Mouse (Mus musculus): ENCODE data around the gene Plpp7. TPM values are rescaled to one million over a fixed set of nuclear protein-coding genes. Genes with fewer than 3 reads are reported as not detected.

The Plpp7 gene
- total and polyA plus RNA-seq, 3 experiments, result 0.25 TPM; not detected in 2

DNA sequence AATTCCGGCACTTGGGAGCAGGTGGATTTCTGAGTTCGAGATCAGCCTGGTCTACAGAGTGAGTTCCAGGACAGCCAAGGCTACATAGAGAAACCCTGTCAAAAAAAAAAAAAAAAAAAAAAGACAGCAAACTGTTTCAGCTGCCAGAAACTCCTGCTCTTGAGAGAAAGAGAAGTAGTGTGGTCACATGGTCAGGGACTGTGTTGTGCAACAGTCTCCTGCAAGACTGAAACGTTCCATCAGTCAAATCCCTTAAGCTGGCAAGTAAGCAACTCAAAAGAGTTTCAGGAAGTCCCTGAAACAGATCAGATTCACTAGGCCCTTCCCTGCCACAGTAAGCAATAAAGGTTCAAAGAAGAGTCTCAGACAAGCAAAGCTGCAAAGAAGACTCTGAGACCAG lies 5.7 kb upstream of the Plpp7 start:
- in situ Hi-C loops (cut with MboI; ENCODE audit: low pct_ligation_motif_present, low pct_unique_long_range_greater_than_20kb, low sequenced_read_pairs) (no loop called here), dilution Hi-C loops (cut with MboI; ENCODE audit: extremely low pct_ligation_motif_present, extremely low pct_unique_long_range_greater_than_20kb, low sequenced_read_pairs) (no loop called here)
- DNase-seq (ENCODE audit: extremely low read depth), result no peak
- Histone ChIP-seq H3K36me3 (replicated peaks in 1 of 2; ENCODE audit: control insufficient read depth in 1 of 2, insufficient read depth in 1 of 2, low read length in 1 of 2) (no peaks in the 10 kb centered on the region), H3K9ac (ENCODE audit: insufficient read depth, low read depth) (no peak overlapping the region), H3K79me2 (replicated peaks; ENCODE audit: control insufficient read depth, extremely low read depth, insufficient read depth, poor library complexity, severe bottlenecking) (no peaks in the 10 kb centered on the region), H3K27ac (ENCODE audit: insufficient read depth, low read depth) (no peak overlapping the region), H3K4me2 (ENCODE audit: insufficient read depth, low read depth, poor library complexity, severe bottlenecking) (no peak overlapping the region), H3K27me3 (replicated peaks) (peaks cover 57% of the 10 kb centered on the region), H3K4me1 (ENCODE audit: control insufficient read depth in 1 of 2, insufficient read depth in 2 of 2) (no peaks in the 10 kb centered on the region), H3K9me3 (replicated peaks; ENCODE audit: low read length) (peaks cover 7% of the 10 kb centered on the region), H3K4me3 (replicated peaks in 1 of 3; ENCODE audit: low read depth in 2 of 3, low read length in 2 of 3, poor library complexity in 1 of 3) (no peak overlapping the region)
- TF ChIP-seq E2F4 (IDR thresholded peaks at IDR 0.05; ENCODE audit: insufficient replicate concordance, low read depth, low read length) (no peak), ELF1 (IDR thresholded peaks at IDR 0.05; ENCODE audit: low read depth, low read length) (no peak), GABPA (IDR thresholded peaks at IDR 0.05; ENCODE audit: insufficient replicate concordance, low read depth, low read length) (no peak), MXI1 (IDR thresholded peaks at IDR 0.05; ENCODE audit: low read depth, low read length) (no peak), HCFC1 (IDR thresholded peaks at IDR 0.05; ENCODE audit: low read depth, low read length) (no peak), NRF1 (IDR thresholded peaks at IDR 0.05; ENCODE audit: low read depth, low read length) (no peak), ZC3H11A (IDR thresholded peaks at IDR 0.05; ENCODE audit: low read depth, low read length) (no peak), MEF2A (IDR thresholded peaks at IDR 0.05; ENCODE audit: borderline replicate concordance, low read depth, low read length) (no peak), MAFK (IDR thresholded peaks at IDR 0.05; ENCODE audit: insufficient replicate concordance, low read length) (no peak), RCOR1 (conservative IDR thresholded peaks at IDR 0.05; ENCODE audit: low read depth, low read length) (no peak)

DNA sequence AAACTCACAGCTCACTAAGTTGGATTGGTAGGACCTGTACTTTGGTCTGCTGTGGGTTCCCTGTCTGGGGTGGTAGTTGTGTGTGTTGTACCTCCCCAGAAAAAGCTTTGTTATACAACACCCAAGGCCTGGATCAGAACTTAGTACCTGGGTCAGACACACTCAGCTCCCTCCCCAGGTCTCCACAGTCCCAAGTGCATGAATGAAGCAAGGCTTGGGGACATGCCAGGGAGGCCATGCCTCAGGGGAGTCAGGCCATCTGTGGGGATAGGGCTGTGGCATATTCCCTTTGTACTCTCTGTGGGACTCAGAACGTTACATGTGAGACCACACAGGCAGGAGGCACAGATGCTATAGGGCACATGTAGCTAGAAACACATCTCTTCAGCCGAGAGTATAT lies 5.2 kb upstream of the Plpp7 start:
- DNase-seq (ENCODE audit: extremely low read depth), result no peak
- H3K4me3 ChIP-seq (replicated peaks in 1 of 3; ENCODE audit: low read depth in 2 of 3, low read length in 2 of 3, poor library complexity in 1 of 3), result no peak overlapping the region
- H3K9me3 ChIP-seq (replicated peaks; ENCODE audit: low read length), result peaks cover 7% of the 10 kb centered on the region
- no peak for TF ChIP-seq RCOR1 (conservative IDR thresholded peaks at IDR 0.05; ENCODE audit: low read depth, low read length)
- no peak for TF ChIP-seq JUND (conservative IDR thresholded peaks at IDR 0.05; ENCODE audit: low read depth, low read length)
- no peak for TF ChIP-seq USF2 (conservative IDR thresholded peaks at IDR 0.05; ENCODE audit: low read depth, low read length)
- no peak for TF ChIP-seq EP300 (IDR thresholded peaks at IDR 0.05; ENCODE audit: low read length)
- no peak for TF ChIP-seq CHD1 (IDR thresholded peaks at IDR 0.05; ENCODE audit: low read depth, low read length)
- no peak for TF ChIP-seq TBP (conservative IDR thresholded peaks at IDR 0.05; ENCODE audit: low read depth, low read length)
- TF ChIP-seq CTCF (conservative IDR thresholded peaks at IDR 0.05 in 1 of 2, IDR thresholded peaks at IDR 0.05 in 1 of 2; ENCODE audit: low read depth in 2 of 2, low read length in 2 of 2), result no peak
- TF ChIP-seq NELFE (IDR thresholded peaks at IDR 0.05; ENCODE audit: low read depth, low read length), result no peak
- no peak for TF ChIP-seq ZC3H11A (IDR thresholded peaks at IDR 0.05; ENCODE audit: low read depth, low read length)
- TF ChIP-seq HCFC1 (IDR thresholded peaks at IDR 0.05; ENCODE audit: low read depth, low read length), result no peak
- TF ChIP-seq JUN (IDR thresholded peaks at IDR 0.05; ENCODE audit: insufficient read depth, low read depth, low read length), result no peak
- TF ChIP-seq E2F4 (IDR thresholded peaks at IDR 0.05; ENCODE audit: insufficient replicate concordance, low read depth, low read length), result no peak
- TF ChIP-seq MAX (IDR thresholded peaks at IDR 0.05; ENCODE audit: low read length), result no peak
- TF ChIP-seq ELF1 (IDR thresholded peaks at IDR 0.05; ENCODE audit: low read depth, low read length), result no peak
- no peak for TF ChIP-seq PAX5 (IDR thresholded peaks at IDR 0.05; ENCODE audit: low read length)
- no peak for TF ChIP-seq GABPA (IDR thresholded peaks at IDR 0.05; ENCODE audit: insufficient replicate concordance, low read depth, low read length)
- no peak for TF ChIP-seq SIN3A (IDR thresholded peaks at IDR 0.05; ENCODE audit: low read length)
- H3K4me1 ChIP-seq (ENCODE audit: control insufficient read depth in 1 of 2, insufficient read depth in 2 of 2), result no peaks in the 10 kb centered on the region
- in situ Hi-C loops (cut with MboI; ENCODE audit: low pct_ligation_motif_present, low pct_unique_long_range_greater_than_20kb, low sequenced_read_pairs) (no loop called here), dilution Hi-C loops (cut with MboI; ENCODE audit: extremely low pct_ligation_motif_present, extremely low pct_unique_long_range_greater_than_20kb, low sequenced_read_pairs) (no loop called here)
- H3K36me3 ChIP-seq (replicated peaks in 1 of 2; ENCODE audit: control insufficient read depth in 1 of 2, insufficient read depth in 1 of 2, low read length in 1 of 2), result no peaks in the 10 kb centered on the region
- no peak overlapping the region for H3K4me2 ChIP-seq (ENCODE audit: insufficient read depth, low read depth, poor library complexity, severe bottlenecking)
- no peak overlapping the region for H3K27ac ChIP-seq (ENCODE audit: insufficient read depth, low read depth)
- peaks cover 57% of the 10 kb centered on the region for H3K27me3 ChIP-seq (replicated peaks)
- H3K9ac ChIP-seq (ENCODE audit: insufficient read depth, low read depth), result no peak overlapping the region
- H3K79me2 ChIP-seq (replicated peaks; ENCODE audit: control insufficient read depth, extremely low read depth, insufficient read depth, poor library complexity, severe bottlenecking), result no peaks in the 10 kb centered on the region

Measured in CH12.LX (cell line).